Mouse (Mus musculus) liver, embryonic 15.5 days (tissue): Measurements from ENCODE around the gene Pccb. TPM values are rescaled to one million over a fixed set of nuclear protein-coding genes. Genes with fewer than 3 reads are reported as not detected.

ENCODE experiments used
- ATAC-seq: fragments of 200-750 bp; cut with Nextera tagmentation; 2 replicates; pipeline ENCODE4 v1.8.0; 2017; ENCODE audit warnings: moderate number of reproducible peaks, mild to moderate bottlenecking, moderate library complexity; ENCODE audit not compliant: insufficient read depth
- H3K27ac ChIP-seq: fragments of 300-500 bp; sonication (generic); replicated peaks from 2 replicates; pipeline ENCODE4 v1.5.1; 2015; ENCODE audit warnings: mild to moderate bottlenecking, inconsistent platforms
- H3K27me3 ChIP-seq: fragments of 300-500 bp; sonication (generic); 2 replicates; pipeline ENCODE4 v1.6.1; 2015; ENCODE audit warnings: mild to moderate bottlenecking, inconsistent platforms
- H3K36me3 ChIP-seq: fragments of 300-500 bp; sonication (generic); replicated peaks from 2 replicates; pipeline ENCODE4 v1.6.1; 2015; ENCODE audit warnings: moderate library complexity, mild to moderate bottlenecking, inconsistent platforms
- H3K4me1 ChIP-seq: fragments of 300-500 bp; sonication (generic); replicated peaks from 2 replicates; pipeline ENCODE4 v1.6.1; 2015; ENCODE audit warnings: inconsistent platforms
- H3K4me2 ChIP-seq: fragments of 300-500 bp; sonication (generic); 2 replicates; pipeline ENCODE4 v1.6.1; 2015; ENCODE audit warnings: moderate library complexity, mild to moderate bottlenecking, inconsistent platforms
- H3K4me3 ChIP-seq: fragments of 300-500 bp; sonication (generic); replicated peaks from 2 replicates; pipeline ENCODE4 v1.5.1; 2015; ENCODE audit warnings: mild to moderate bottlenecking, inconsistent platforms
- H3K9ac ChIP-seq: fragments of 300-500 bp; sonication (generic); 2 replicates; pipeline ENCODE4 v1.6.1; 2015; ENCODE audit warnings: moderate library complexity, mild to moderate bottlenecking, inconsistent platforms
- H3K9me3 ChIP-seq: fragments of 300-500 bp; sonication (generic); replicated peaks from 2 replicates; pipeline ENCODE4 v1.6.1; 2016; ENCODE audit warnings: inconsistent platforms
- WGBS: fragments of 180-500 bp; shearing (Covaris S2); methylation state at CpG from one replicate; pipeline ENCODE4 v1.1.7; 2015; ENCODE audit warnings: mixed read lengths; ENCODE audit not compliant: insufficient replicate concordance; 5-methylcytosine and 5-hydroxymethylcytosine counted together
- polyA plus RNA-seq: library from polyadenylated mRNA; unstranded; fragments of >200 nt; fragmentation: Nextera tagmentation; extraction: Ambion mirVana; gene quantifications from 2 replicates; pipeline ENCODE4 v1.2.1, GENCODE M21; 2015

Pccb gene
- polyA plus RNA-seq, 1 experiment from 2014 or later = 7.5 TPM

- H3K4me2 ChIP-seq = peak overlapping the region; percentile 8; the same call in 1 of the 2 replicates
- H3K36me3 ChIP-seq = 0 out of 2 replicates have a peak, but pooled peaks cover 3% of the 10 kb centered on the region
- no peaks in the 10 kb centered on the region for H3K9me3 ChIP-seq
- no peak overlapping the region for H3K4me3 ChIP-seq
- no peak overlapping the region for H3K27ac ChIP-seq
- peak; percentile 76 for ATAC-seq
- 41% methylated on average over 10 of the region's 10 CpGs for WGBS
- no peak overlapping the region for H3K9ac ChIP-seq
- H3K4me1 ChIP-seq = peaks cover 11% of the 10 kb centered on the region
- H3K27me3 ChIP-seq = no peaks in the 10 kb centered on the region
These were observed 22.3 kb downstream of the Pccb start for GRCm38 (mm10) chr9:101012433-101012832.

GRCm38 (mm10) chr9:101005866-101006265 is 28.8 kb downstream of the Pccb start:
- no peak overlapping the region for H3K4me2 ChIP-seq

GRCm38 (mm10) chr9:101003302-101003701 is 31.4 kb downstream of the Pccb start:
- H3K27ac ChIP-seq = no peak overlapping the region
- H3K4me3 ChIP-seq = no peak overlapping the region
- WGBS = 74% methylated on average over 5 of the region's 5 CpGs
- peaks cover 8% of the 10 kb centered on the region for H3K36me3 ChIP-seq
- H3K27me3 ChIP-seq = no peaks in the 10 kb centered on the region
- ATAC-seq = no peak
- H3K9me3 ChIP-seq = no peaks in the 10 kb centered on the region
- no peak overlapping the region for H3K4me2 ChIP-seq
- no peaks in the 10 kb centered on the region for H3K4me1 ChIP-seq
- no peak overlapping the region for H3K9ac ChIP-seq

More at GRCm38 (mm10) chr9:101005866-101006265, 28.8 kb downstream of the Pccb start:
- H3K4me3 ChIP-seq = no peak overlapping the region
- H3K27ac ChIP-seq = no peak overlapping the region
- 68% methylated on average over 4 of the region's 4 CpGs for WGBS
- no peaks in the 10 kb centered on the region for H3K27me3 ChIP-seq
- H3K4me1 ChIP-seq = no peaks in the 10 kb centered on the region
- no peaks in the 10 kb centered on the region for H3K9me3 ChIP-seq
- ATAC-seq = no peak
- no peak overlapping the region for H3K9ac ChIP-seq
- peaks cover 8% of the 10 kb centered on the region; the same call in 1 of the 2 replicates for H3K36me3 ChIP-seq

GRCm38 (mm10) chr9:101002841-101003240 is 31.9 kb downstream of the Pccb start:
- 73% methylated on average over 8 of the region's 8 CpGs for WGBS
- no peak for ATAC-seq

GRCm38 (mm10) chr9:101002053-101002452 is 32.6 kb downstream of the Pccb start:
- Histone ChIP-seq H3K27me3 (no peaks in the 10 kb centered on the region), H3K4me2 (no peak overlapping the region), H3K4me1 (no peaks in the 10 kb centered on the region), H3K4me3 (no peak overlapping the region), H3K36me3 (peaks cover 8% of the 10 kb centered on the region), H3K9ac (no peak overlapping the region), H3K27ac (no peak overlapping the region), H3K9me3 (no peaks in the 10 kb centered on the region)
- WGBS = 81% methylated on average over 4 of the region's 4 CpGs
- ATAC-seq = no peak

More at GRCm38 (mm10) chr9:101002841-101003240, 31.9 kb downstream of the Pccb start:
- no peak overlapping the region for H3K4me2 ChIP-seq
- H3K9me3 ChIP-seq = no peaks in the 10 kb centered on the region
- H3K4me1 ChIP-seq = no peaks in the 10 kb centered on the region
- H3K27ac ChIP-seq = no peak overlapping the region
- no peak overlapping the region for H3K9ac ChIP-seq
- peaks cover 8% of the 10 kb centered on the region for H3K36me3 ChIP-seq
- no peak overlapping the region for H3K4me3 ChIP-seq
- no peaks in the 10 kb centered on the region for H3K27me3 ChIP-seq

- H3K4me1 ChIP-seq = 0 out of 2 replicates have a peak, but pooled peaks cover 6% of the 10 kb centered on the region
- H3K36me3 ChIP-seq = peaks cover 9% of the 10 kb centered on the region; the same call in 1 of the 2 replicates
- 30% methylated on average over 2 of the region's 2 CpGs for WGBS
- H3K27me3 ChIP-seq = no peaks in the 10 kb centered on the region
- ATAC-seq = peak; percentile 28; the same call in 1 of the 2 replicates
- no peak overlapping the region for H3K4me2 ChIP-seq
- H3K27ac ChIP-seq = no peak overlapping the region
- H3K9ac ChIP-seq = no peak overlapping the region
- no peaks in the 10 kb centered on the region for H3K9me3 ChIP-seq
- H3K4me3 ChIP-seq = no peak overlapping the region
These were observed 37.6 kb downstream of the Pccb start for GRCm38 (mm10) chr9:100997138-100997537.

- ATAC-seq = no peak
These were observed 40.8 kb downstream of the Pccb start for GRCm38 (mm10) chr9:100993937-100994336.

GRCm38 (mm10) chr9:100992191-100992590 is 42.5 kb downstream of the Pccb start:
- no peak for ATAC-seq
- no peak overlapping the region for H3K4me3 ChIP-seq

More at GRCm38 (mm10) chr9:100993937-100994336, 40.8 kb downstream of the Pccb start:
- no peak overlapping the region for H3K4me2 ChIP-seq
- H3K4me3 ChIP-seq = no peak overlapping the region
- H3K27ac ChIP-seq = no peak overlapping the region
- no peaks in the 10 kb centered on the region for H3K9me3 ChIP-seq
- 75% methylated on average over 4 of the region's 4 CpGs for WGBS
- no peak overlapping the region for H3K9ac ChIP-seq
- 0 out of 2 replicates have a peak, but pooled peaks cover 6% of the 10 kb centered on the region for H3K4me1 ChIP-seq
- peaks cover 9% of the 10 kb centered on the region; the same call in 1 of the 2 replicates for H3K36me3 ChIP-seq
- H3K27me3 ChIP-seq = no peaks in the 10 kb centered on the region

GRCm38 (mm10) chr9:100991321-100991720 is 43.4 kb downstream of the Pccb start:
- Histone ChIP-seq H3K4me1 (peaks cover 7% of the 10 kb centered on the region; the same call in 1 of the 2 replicates), H3K4me2 (no peak overlapping the region), H3K4me3 (no peak overlapping the region), H3K27me3 (no peaks in the 10 kb centered on the region), H3K36me3 (peaks cover 12% of the 10 kb centered on the region; the same call in 1 of the 2 replicates), H3K9me3 (no peaks in the 10 kb centered on the region), H3K9ac (no peak overlapping the region), H3K27ac (no peak overlapping the region)
- ATAC-seq = no peak
- 85% methylated on average over 2 of the region's 2 CpGs for WGBS

More at GRCm38 (mm10) chr9:100992191-100992590, 42.5 kb downstream of the Pccb start:
- WGBS = 85% methylated on average over 2 of the region's 2 CpGs
- Histone ChIP-seq H3K4me1 (peaks cover 12% of the 10 kb centered on the region; the same call in 1 of the 2 replicates), H3K27me3 (no peaks in the 10 kb centered on the region), H3K27ac (no peak overlapping the region), H3K9me3 (no peaks in the 10 kb centered on the region), H3K9ac (no peak overlapping the region), H3K4me2 (no peak overlapping the region), H3K36me3 (peaks cover 9% of the 10 kb centered on the region; the same call in 1 of the 2 replicates)

- Histone ChIP-seq H3K36me3 (peaks cover 12% of the 10 kb centered on the region; the same call in 1 of the 2 replicates), H3K4me1 (peaks cover 6% of the 10 kb centered on the region; the same call in 1 of the 2 replicates), H3K9me3 (no peaks in the 10 kb centered on the region), H3K4me3 (no peak overlapping the region), H3K27ac (no peak overlapping the region), H3K4me2 (no peak overlapping the region), H3K9ac (no peak overlapping the region), H3K27me3 (no peaks in the 10 kb centered on the region)
- ATAC-seq = no peak
- WGBS = 79% methylated on average over 5 of the region's 5 CpGs
These were observed 44.1 kb downstream of the Pccb start for GRCm38 (mm10) chr9:100990609-100991008.

GRCm38 (mm10) chr9:100987850-100988249 is 46.8 kb downstream of the Pccb start:
- H3K4me2 ChIP-seq = no peak overlapping the region
- H3K4me3 ChIP-seq = no peak overlapping the region
- H3K27ac ChIP-seq = no peak overlapping the region
- peak; percentile 49 for ATAC-seq
- H3K9me3 ChIP-seq = no peaks in the 10 kb centered on the region
- peaks cover 7% of the 10 kb centered on the region; the same call in 1 of the 2 replicates for H3K36me3 ChIP-seq
- H3K27me3 ChIP-seq = no peaks in the 10 kb centered on the region
- WGBS = 67% methylated on average over 3 of the region's 3 CpGs
- peaks cover 6% of the 10 kb centered on the region; the same call in 1 of the 2 replicates for H3K4me1 ChIP-seq
- H3K9ac ChIP-seq = no peak overlapping the region
